Mouse (Mus musculus) MEL (cell line): Measurements from ENCODE around the gene Met. TPM values are rescaled to one million over a fixed set of nuclear protein-coding genes. Genes with fewer than 3 reads are reported as not detected.

Experiments used
- DNase-seq: peaks from one replicate; pipeline ENCODE4 v3.0.0; 2011; ENCODE audit warnings: low read depth, low spot score
- H3K27ac ChIP-seq: 2 replicates; pipeline ENCODE4 v1.5.1; 2012; ENCODE audit warnings: low read depth, mild to moderate bottlenecking, control low read depth, low read length, moderate library complexity; ENCODE audit not compliant: control insufficient read depth
- H3K27me3 ChIP-seq, 2 experiments: fragments of 150-350 bp in 1 of 2; sonication (generic) in 1 of 2; 2 replicates each; pipeline ENCODE4 v1.6.1; 2012; ENCODE audit warnings: low read length in 2 of 2, mild to moderate bottlenecking in 2 of 2, improper control_type of control experiment in 1 of 2, moderate library complexity in 1 of 2; ENCODE audit not compliant: insufficient read depth in 2 of 2, control insufficient read depth in 1 of 2
- H3K36me3 ChIP-seq, 2 experiments: 2 replicates each; pipeline ENCODE4 v1.6.1; 2012 to 2014; ENCODE audit warnings: low read length in 2 of 2, improper control_type of control experiment in 1 of 2, inconsistent platforms in 1 of 2, mild to moderate bottlenecking in 1 of 2; ENCODE audit not compliant: insufficient read depth in 2 of 2, control insufficient read depth in 1 of 2
- H3K4me1 ChIP-seq, 2 experiments: fragments of 150-350 bp in 1 of 2; sonication (generic) in 1 of 2; 2 replicates each; pipeline ENCODE4 v1.6.1; 2012; ENCODE audit warnings: low read length in 2 of 2, improper control_type of control experiment in 1 of 2, mild to moderate bottlenecking in 1 of 2; ENCODE audit not compliant: insufficient read depth in 2 of 2, control insufficient read depth in 1 of 2
- H3K4me3 ChIP-seq, 2 experiments: fragments of 150-350 bp in 1 of 2; sonication (generic) in 1 of 2; 2 replicates each; pipeline ENCODE4 v1.5.1; 2012; ENCODE audit warnings: low read depth in 2 of 2, low read length in 2 of 2, mild to moderate bottlenecking in 2 of 2, moderate library complexity in 2 of 2, control low read depth in 1 of 2, improper control_type of control experiment in 1 of 2; ENCODE audit not compliant: control insufficient read depth in 1 of 2, insufficient read depth in 1 of 2
- H3K79me2 ChIP-seq: 2 replicates; pipeline ENCODE4 v1.6.1; 2012; ENCODE audit warnings: mild to moderate bottlenecking, low read length, moderate library complexity; ENCODE audit not compliant: control insufficient read depth, poor library complexity, insufficient read depth
- H3K9ac ChIP-seq: 2 replicates; pipeline ENCODE4 v1.6.1; 2012; ENCODE audit warnings: low read depth, mild to moderate bottlenecking, control low read depth, low read length, moderate library complexity; ENCODE audit not compliant: control insufficient read depth, poor library complexity, severe bottlenecking
- H3K9me3 ChIP-seq: fragments of 150-350 bp; sonication (generic); replicated peaks from 2 replicates; pipeline ENCODE4 v1.6.1; 2012; ENCODE audit warnings: mild to moderate bottlenecking, low read length, improper control_type of control experiment, moderate library complexity; ENCODE audit not compliant: insufficient read depth
- BHLHE40 ChIP-seq: IDR thresholded peaks from 2 replicates; pipeline ENCODE4 v1.6.1; 2012; ENCODE audit warnings: low read depth, mild to moderate bottlenecking, inconsistent platforms, low read length, improper control_type of control experiment, borderline replicate concordance
- CHD2 ChIP-seq: IDR thresholded peaks from 2 replicates; pipeline ENCODE4 v1.6.1; 2011; ENCODE audit warnings: low read length, improper control_type of control experiment
- CTCF ChIP-seq, 3 experiments: IDR thresholded peaks in 2 of 3; conservative IDR thresholded peaks in 1 of 3; 2 replicates each; pipeline ENCODE4 v1.5.1; 2011 to 2012; ENCODE audit warnings: low read length in 3 of 3, low read depth in 2 of 3, mild to moderate bottlenecking in 2 of 3, improper control_type of control experiment in 1 of 3, inconsistent platforms in 1 of 3, mixed read lengths in 1 of 3, moderate library complexity in 1 of 3; ENCODE audit not compliant: control insufficient read depth in 1 of 3, insufficient read depth in 1 of 3, poor library complexity in 1 of 3, severe bottlenecking in 1 of 3
- E2F4 ChIP-seq: IDR thresholded peaks from 2 replicates; pipeline ENCODE4 v1.6.1; 2011; ENCODE audit warnings: low read depth, low read length, improper control_type of control experiment, borderline replicate concordance
- ELF1 ChIP-seq: IDR thresholded peaks from 2 replicates; pipeline ENCODE4 v1.6.1; 2014; ENCODE audit warnings: low read depth, mild to moderate bottlenecking, inconsistent platforms, low read length, improper control_type of control experiment, moderate library complexity
- EP300 ChIP-seq, 2 experiments: IDR thresholded peaks; 2 replicates each; pipeline ENCODE4 v1.6.1; 2011; ENCODE audit warnings: improper control_type of control experiment in 2 of 2, low read length in 2 of 2, low read depth in 1 of 2, mild to moderate bottlenecking in 1 of 2
- ETS1 ChIP-seq: IDR thresholded peaks from 2 replicates; pipeline ENCODE4 v1.6.1; 2012; ENCODE audit warnings: low read depth, mild to moderate bottlenecking, inconsistent platforms, low read length, improper control_type of control experiment, moderate library complexity
- KAT2A ChIP-seq: conservative IDR thresholded peaks from 2 replicates; pipeline ENCODE4 v1.6.1; 2012; ENCODE audit warnings: low read depth, low read length, improper control_type of control experiment, inconsistent platforms
- MAFK ChIP-seq: IDR thresholded peaks from 2 replicates; pipeline ENCODE4 v1.6.1; 2011; ENCODE audit warnings: low read depth, mild to moderate bottlenecking, low read length, improper control_type of control experiment, borderline replicate concordance
- MAZ ChIP-seq: IDR thresholded peaks from 2 replicates; pipeline ENCODE4 v1.6.1; 2012; ENCODE audit warnings: low read depth, mild to moderate bottlenecking, inconsistent platforms, low read length, improper control_type of control experiment
- MXI1 ChIP-seq: IDR thresholded peaks from 2 replicates; pipeline ENCODE4 v1.6.1; 2011; ENCODE audit warnings: mild to moderate bottlenecking, low read depth, low read length, improper control_type of control experiment
- NELFE ChIP-seq: IDR thresholded peaks from 2 replicates; pipeline ENCODE4 v1.6.1; 2011; ENCODE audit warnings: low read depth, low read length, improper control_type of control experiment
- POLR2AphosphoS2 ChIP-seq: IDR thresholded peaks from 2 replicates; pipeline ENCODE4 v1.6.1; 2011; ENCODE audit warnings: low read length, improper control_type of control experiment
- RAD21 ChIP-seq: IDR thresholded peaks from 2 replicates; pipeline ENCODE4 v1.6.1; 2011; ENCODE audit warnings: mild to moderate bottlenecking, low read depth, low read length, improper control_type of control experiment
- SIN3A ChIP-seq: IDR thresholded peaks from 2 replicates; pipeline ENCODE4 v1.6.1; 2012; ENCODE audit warnings: low read length, improper control_type of control experiment, inconsistent platforms
- SMC3 ChIP-seq: IDR thresholded peaks from 2 replicates; pipeline ENCODE4 v1.6.1; 2011; ENCODE audit warnings: low read depth, low read length, improper control_type of control experiment
- TBP ChIP-seq: IDR thresholded peaks from 2 replicates; pipeline ENCODE4 v1.8.0; 2011; ENCODE audit warnings: low read depth, low read length, improper control_type of control experiment
- UBTF ChIP-seq: IDR thresholded peaks from 2 replicates; pipeline ENCODE4 v1.6.1; 2012; ENCODE audit warnings: low read depth, mild to moderate bottlenecking, inconsistent platforms, low read length, improper control_type of control experiment, moderate library complexity, borderline replicate concordance; ENCODE audit not compliant: insufficient read depth
- USF1 ChIP-seq: IDR thresholded peaks from 2 replicates; pipeline ENCODE4 v1.6.1; 2014; ENCODE audit warnings: low read depth, mild to moderate bottlenecking, inconsistent platforms, low read length, improper control_type of control experiment, moderate library complexity
- USF2 ChIP-seq, 2 experiments: IDR thresholded peaks; 2 replicates each; pipeline ENCODE4 v1.6.1; 2011 to 2012; ENCODE audit warnings: improper control_type of control experiment in 2 of 2, low read length in 2 of 2, borderline replicate concordance in 1 of 2, inconsistent platforms in 1 of 2, low read depth in 1 of 2, mild to moderate bottlenecking in 1 of 2; ENCODE audit not compliant: insufficient read depth in 1 of 2
- ZKSCAN1 ChIP-seq: IDR thresholded peaks from 2 replicates; pipeline ENCODE4 v1.6.1; 2012; ENCODE audit warnings: low read depth, mild to moderate bottlenecking, inconsistent platforms, low read length, improper control_type of control experiment, moderate library complexity
- ZMIZ1 ChIP-seq: IDR thresholded peaks from 2 replicates; pipeline ENCODE4 v1.6.1; 2012; ENCODE audit warnings: low read depth, mild to moderate bottlenecking, inconsistent platforms, low read length, improper control_type of control experiment, moderate library complexity
- ZNF384 ChIP-seq: IDR thresholded peaks from 2 replicates; pipeline ENCODE4 v1.6.1; 2012; ENCODE audit warnings: low read depth, mild to moderate bottlenecking, inconsistent platforms, low read length, improper control_type of control experiment
- polyA plus RNA-seq, 2 experiments: library from polyadenylated mRNA; stranded (reverse) in 1 of 2; unstranded in 1 of 2; fragments of >175 nt in 1 of 2; fragments of >200 nt in 1 of 2; gene quantifications; 2 replicates each; pipeline versions ENCODE4 v1.2.1 to v1.2.4; 2012; ENCODE audit warnings: low replicate concordance in 2 of 2, low read depth in 1 of 2; ENCODE audit not compliant: insufficient read length in 2 of 2, insufficient read depth in 1 of 2, missing spikeins in 1 of 2
- total RNA-seq: library from RNA; depleted of rRNA; stranded (reverse); fragments of 300-350 nt; gene quantifications from 2 replicates; pipeline ENCODE4 v1.2.3, GENCODE M21; 2012

Met gene
- total and polyA plus RNA-seq, 3 experiments: not detected

DNA sequence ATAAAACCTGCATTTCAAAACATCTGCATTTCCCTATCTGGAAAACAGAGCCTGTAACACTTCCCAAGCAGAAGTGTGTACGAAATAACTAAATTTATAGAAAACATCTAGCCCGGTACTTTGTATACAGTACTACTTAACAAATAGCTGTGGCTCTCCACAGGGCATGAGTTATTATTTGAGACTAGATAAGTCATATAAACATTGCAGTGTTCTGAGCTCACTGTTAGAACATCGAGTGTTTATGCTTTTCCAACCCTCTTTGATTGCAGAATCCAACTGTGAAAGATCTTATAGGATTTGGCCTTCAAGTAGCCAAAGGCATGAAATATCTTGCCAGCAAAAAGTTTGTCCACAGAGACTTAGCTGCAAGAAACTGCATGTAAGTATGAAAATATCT lies 98.3 kb downstream of the Met start:
- H3K36me3 ChIP-seq: no peaks in the 10 kb centered on the region
- no peak overlapping the region for H3K4me3 ChIP-seq
- H3K27me3 ChIP-seq: no peaks in the 10 kb centered on the region
- DNase-seq: no peak
- TF ChIP-seq MXI1 (no peak), SMC3 (no peak), ZMIZ1 (no peak), E2F4 (no peak), MAZ (no peak), POLR2AphosphoS2 (no peak), KAT2A (no peak), MAFK (no peak), BHLHE40 (no peak), EP300 (IDR thresholded peaks at IDR 0.05; ENCODE audit: low read depth in 1 of 2, low read length in 2 of 2) (no peak), RAD21 (no peak), ETS1 (no peak), USF2 (IDR thresholded peaks at IDR 0.05; ENCODE audit: borderline replicate concordance in 1 of 2, insufficient read depth in 1 of 2, low read depth in 1 of 2, low read length in 2 of 2) (no peak), UBTF (no peak), ELF1 (no peak), CTCF (IDR thresholded peaks at IDR 0.05 in 2 of 3, conservative IDR thresholded peaks at IDR 0.05 in 1 of 3; ENCODE audit: control insufficient read depth in 1 of 3, insufficient read depth in 1 of 3, low read depth in 2 of 3, low read length in 3 of 3, poor library complexity in 1 of 3, severe bottlenecking in 1 of 3) (no peak), NELFE (no peak)
- H3K9me3 ChIP-seq: no peaks in the 10 kb centered on the region
- no peaks in the 10 kb centered on the region for H3K4me1 ChIP-seq
- H3K9ac ChIP-seq: no peak overlapping the region
- H3K79me2 ChIP-seq: no peaks in the 10 kb centered on the region
- H3K27ac ChIP-seq: no peak overlapping the region

- no peak for DNase-seq
- H3K4me3 ChIP-seq: no peak overlapping the region
- no peaks in the 10 kb centered on the region for H3K79me2 ChIP-seq
- no peaks in the 10 kb centered on the region for H3K27me3 ChIP-seq
- H3K9me3 ChIP-seq: no peaks in the 10 kb centered on the region
- no peak overlapping the region for H3K9ac ChIP-seq
- no peak for TF ChIP-seq EP300 (IDR thresholded peaks at IDR 0.05; ENCODE audit: low read depth in 1 of 2, low read length in 2 of 2)
- no peak for TF ChIP-seq MXI1
- no peak for TF ChIP-seq ZKSCAN1
- no peak for TF ChIP-seq USF1
- TF ChIP-seq CTCF (IDR thresholded peaks at IDR 0.05 in 2 of 3, conservative IDR thresholded peaks at IDR 0.05 in 1 of 3; ENCODE audit: control insufficient read depth in 1 of 3, insufficient read depth in 1 of 3, low read depth in 2 of 3, low read length in 3 of 3, poor library complexity in 1 of 3, severe bottlenecking in 1 of 3): no peak
- TF ChIP-seq CHD2: no peak
- no peak for TF ChIP-seq TBP
- no peak for TF ChIP-seq POLR2AphosphoS2
- TF ChIP-seq ZNF384: no peak
- no peak for TF ChIP-seq MAFK
- no peak for TF ChIP-seq SIN3A
- TF ChIP-seq UBTF: no peak
- H3K36me3 ChIP-seq: no peaks in the 10 kb centered on the region
- no peaks in the 10 kb centered on the region for H3K4me1 ChIP-seq
- H3K27ac ChIP-seq: no peak overlapping the region
These were observed 99.0 kb downstream of the Met start for GRCm38 (mm10) chr6:17562472-17563088.
